15 mouse cellular contexts compared by ENCODE assay signal in genomic region chr2:131670876-131671275, GRCm38 (mm10).
"Had no signal": no experiment of that assay in that cellular context is flagged by ENCODE, and none has a peak within 500 bp of the region (broad histone marks: within the 10 kb centered on the region; RNA-seq: fewer than 3 reads in every experiment).

No protein-coding gene starts in this region.

- H3K27ac ChIP-seq: kidney, embryonic 15.5 days; liver, embryonic 13.5 days; stomach, embryonic 15.5 days had no signal

- H3K4me3 ChIP-seq: kidney, embryonic 15.5 days; liver, embryonic 13.5 days; stomach, embryonic 15.5 days had no signal

- DNase-seq: kidney, adult 11 months; kidney, adult 8-10 months; kidney, postnatal 10 days; kidney, postnatal 36 days; liver, embryonic 13.5 days; lung, adult 2 months; lung, postnatal 14 days; lung, postnatal 4 days; midbrain, embryonic 14.5 days; right cerebral cortex, postnatal 25 days; spleen, adult 18-20 months; thymus, adult 18-20 months; thymus, postnatal 36 days had no signal
